In the genomic region with DNA sequence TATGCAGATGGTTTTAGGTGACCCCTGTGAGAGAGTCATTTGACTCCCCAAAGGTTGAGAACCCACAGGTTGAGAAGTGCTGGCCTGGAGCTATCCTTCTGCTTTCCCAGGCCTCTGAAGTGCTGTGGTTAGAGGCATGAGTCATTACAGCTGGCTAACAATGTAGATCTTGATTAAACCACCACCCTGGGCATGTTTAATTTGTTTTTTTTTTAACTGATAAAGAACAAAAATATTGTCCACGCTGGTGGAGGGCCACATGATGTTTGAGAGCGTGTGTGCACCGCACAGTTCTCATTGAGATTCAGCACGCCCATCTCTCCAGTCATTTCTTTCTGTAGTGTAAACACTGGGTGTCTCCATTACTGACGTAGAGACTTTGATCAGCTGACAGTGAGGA, we compare ENCODE assay signal across 27 mouse cellular contexts. TPM values are rescaled to one million over a fixed set of nuclear protein-coding genes. Genes with fewer than 3 reads are reported as not detected.
DNase-seq lines count a peak whose midpoint lies in the region; ATAC-seq and TF ChIP-seq lines count a peak whose summit lies in the region.
"Had no signal": no experiment of that assay in that cellular context is flagged by ENCODE, and none has a peak within 500 bp of the region (broad histone marks: within the 10 kb centered on the region; RNA-seq: fewer than 3 reads in every experiment).

No protein-coding gene starts in this region.

- TF ChIP-seq EP300 in stomach, postnatal 0 days (optimal IDR thresholded peaks at IDR 0.05): no peak

- no peaks in the 10 kb centered on the region for H3K4me1 ChIP-seq in stomach, postnatal 0 days (replicated peaks; ENCODE audit: control insufficient read depth, insufficient read depth)

- H3K9ac ChIP-seq in stomach, postnatal 0 days (ENCODE audit: low read length): no peak overlapping the region
- H3K9ac ChIP-seq: embryonic facial prominence, embryonic 15.5 days; forebrain, embryonic 15.5 days; hindbrain, embryonic 12.5 days had no signal

- H3K4me3 ChIP-seq in C2C12 (ENCODE audit: insufficient read depth, poor library complexity, severe bottlenecking) (no peak overlapping the region), myocyte (no peak overlapping the region)
- H3K4me3 ChIP-seq in stomach, postnatal 0 days (ENCODE audit: low read depth, low read length): no peak overlapping the region
- H3K4me3 ChIP-seq: embryonic facial prominence, embryonic 15.5 days; erythroblast, embryonic 14.5 days; forebrain, embryonic 15.5 days; heart, embryonic 10.5 days; hindbrain, embryonic 12.5 days had no signal

- peak overlapping the region; percentile 47 for H3K4me2 ChIP-seq in myocyte (ENCODE audit: low read depth)
- no peak overlapping the region for H3K4me2 ChIP-seq in stomach, postnatal 0 days (replicated peaks; ENCODE audit: low read depth)
- H3K4me2 ChIP-seq: embryonic facial prominence, embryonic 15.5 days; forebrain, embryonic 15.5 days; hindbrain, embryonic 12.5 days had no signal

- no peaks in the 10 kb centered on the region for H3K36me3 ChIP-seq in C2C12 (ENCODE audit: control insufficient read depth, insufficient read depth)
- H3K36me3 ChIP-seq in myocyte (ENCODE audit: control insufficient read depth, insufficient read depth): no peaks in the 10 kb centered on the region
- no peaks in the 10 kb centered on the region for H3K36me3 ChIP-seq in stomach, postnatal 0 days (ENCODE audit: control insufficient read depth, insufficient read depth, low read length)
- H3K36me3 ChIP-seq: embryonic facial prominence, embryonic 15.5 days; forebrain, embryonic 15.5 days; heart, embryonic 10.5 days; hindbrain, embryonic 12.5 days had no signal

- TF ChIP-seq POLR2A in myocyte (IDR thresholded peaks at IDR 0.05; ENCODE audit: insufficient read length, low read depth): no peak

- 28% methylated on average over 5 of the region's 5 CpGs for WGBS in stomach, postnatal 0 days

- no peak overlapping the region for H3ac ChIP-seq in C2C12 (ENCODE audit: control insufficient read depth, insufficient read length, low read depth)
- H3ac ChIP-seq in myocyte (ENCODE audit: control insufficient read depth, insufficient read length): no peak overlapping the region

- TF ChIP-seq CTCF in C2C12 (IDR thresholded peaks at IDR 0.05; ENCODE audit: control insufficient read depth, insufficient read depth, insufficient read length): no peak
- TF ChIP-seq CTCF in stomach, postnatal 0 days (IDR thresholded peaks at IDR 0.05; ENCODE audit: low read depth): no peak

- H3K79me2 ChIP-seq in C2C12 (ENCODE audit: control insufficient read depth, insufficient read depth): no peaks in the 10 kb centered on the region
- no peaks in the 10 kb centered on the region for H3K79me2 ChIP-seq in myocyte (ENCODE audit: control insufficient read depth, insufficient read depth)

- peak; percentile 68 for DNase-seq in 3T3-L1 (ENCODE audit: low read depth, low spot score)
- peak; percentile 40 for DNase-seq in stomach, postnatal 0 days (ENCODE audit: low spot score)
- no peak for DNase-seq in spleen, postnatal 36 days (ENCODE audit: low spot score in 2 of 2)
- no peak for DNase-seq in heart, adult 18-20 months
- no peak for DNase-seq in layer of hippocampus, adult 8-10 months (ENCODE audit: low spot score in 2 of 2)
- DNase-seq: adrenal gland, postnatal 14 days; cerebellum, adult 2 months; cerebellum, postnatal 10 days; embryo, embryonic 11 days; gastrocnemius, postnatal 36 days; heart, adult 11 months; heart, postnatal 10 days; heart, postnatal 4 days had no signal

- peak; percentile 85 for ATAC-seq in stomach, postnatal 0 days (ENCODE audit: low FRiP score, low TSS enrichment)
- ATAC-seq: activated CD4-positive, CD25-positive, alpha-beta regulatory T cell, adult 4 months; forebrain, embryonic 15.5 days; hindbrain, embryonic 16.5 days; inflammation-experienced regulatory T-cells, adult 6 months had no signal

- H3K27me3 ChIP-seq in C2C12 (ENCODE audit: control insufficient read depth, insufficient read depth, insufficient read length) (no peaks in the 10 kb centered on the region), myocyte (ENCODE audit: control insufficient read depth, insufficient read depth, insufficient read length) (no peaks in the 10 kb centered on the region)
- no peaks in the 10 kb centered on the region for H3K27me3 ChIP-seq in stomach, postnatal 0 days (ENCODE audit: control insufficient read depth, insufficient read depth, low read length)
- H3K27me3 ChIP-seq: embryonic facial prominence, embryonic 15.5 days; forebrain, embryonic 15.5 days; hindbrain, embryonic 12.5 days had no signal

- no peaks in the 10 kb centered on the region for H3K79me3 ChIP-seq in C2C12 (ENCODE audit: low read depth)

- no peaks in the 10 kb centered on the region for H3K9me3 ChIP-seq in stomach, postnatal 0 days (ENCODE audit: control insufficient read depth, low read length)
- H3K9me3 ChIP-seq: embryonic facial prominence, embryonic 15.5 days; forebrain, embryonic 15.5 days; heart, embryonic 10.5 days; hindbrain, embryonic 12.5 days had no signal

- H3K27ac ChIP-seq in stomach, postnatal 0 days (replicated peaks): no peak overlapping the region
- H3K27ac ChIP-seq: embryonic facial prominence, embryonic 15.5 days; forebrain, embryonic 15.5 days; heart, embryonic 10.5 days; hindbrain, embryonic 12.5 days had no signal

TF ChIP-seq in C2C12, 6 proteins besides CTCF, POLR2A, EP300 and RAD21:
- TF ChIP-seq MYOD1 (IDR thresholded peaks at IDR 0.05; ENCODE audit: control insufficient read depth, insufficient read length, low read depth) (peak; percentile 56), FOSL1 (IDR thresholded peaks at IDR 0.05; ENCODE audit: insufficient read depth, low read length, poor library complexity, severe bottlenecking) (peak; percentile 58), MYOG (IDR thresholded peaks at IDR 0.05; ENCODE audit: control insufficient read depth, extremely low read depth, insufficient read length) (no peak), USF1 (IDR thresholded peaks at IDR 0.05; ENCODE audit: low read depth) (peak; percentile 42)

TF ChIP-seq in myocyte, 11 proteins besides CTCF, POLR2A, EP300 and RAD21:
- TF ChIP-seq MYOD1 (IDR thresholded peaks at IDR 0.05; ENCODE audit: control insufficient read depth in 1 of 3, insufficient read length in 2 of 3, low read depth in 2 of 3): peak in 1 of 3 experiments; percentile 21
- no peak for TF ChIP-seq POLR2AphosphoS2 (IDR thresholded peaks at IDR 0.05; ENCODE audit: insufficient read length, low read depth)
- no peak for TF ChIP-seq MAX (IDR thresholded peaks at IDR 0.05; ENCODE audit: low read depth)
- TF ChIP-seq USF1 (IDR thresholded peaks at IDR 0.05; ENCODE audit: low read depth): no peak
- TF ChIP-seq TCF3 (IDR thresholded peaks at IDR 0.05; ENCODE audit: insufficient read length, low read depth): no peak
- no peak for TF ChIP-seq MYOG (IDR thresholded peaks at IDR 0.05; ENCODE audit: control insufficient read depth in 1 of 3, insufficient read depth in 1 of 3, insufficient read length in 2 of 3, low read depth in 2 of 3)
- no peak for TF ChIP-seq E2F4 (IDR thresholded peaks at IDR 0.05; ENCODE audit: insufficient read depth)
- TF ChIP-seq REST (IDR thresholded peaks at IDR 0.05; ENCODE audit: insufficient read depth, insufficient read length): no peak
- no peak for TF ChIP-seq CEBPB (IDR thresholded peaks at IDR 0.05; ENCODE audit: insufficient read depth, poor library complexity, severe bottlenecking)
- TF ChIP-seq SRF (IDR thresholded peaks at IDR 0.05; ENCODE audit: control insufficient read depth, insufficient read length, low read depth): no peak
- peak; percentile 33 for TF ChIP-seq TCF12 (IDR thresholded peaks at IDR 0.05; ENCODE audit: insufficient read depth, poor library complexity, severe bottlenecking)
TF ChIP-seq in myocyte: peak in this region for 2.

RNA-seq across cellular contexts. Expression of a gene that starts 24.8 kb away (rescaled TPM):
- polyA plus RNA-seq in C2C12 (2012; fragmentation: generic; extraction: Trizol): not detected
- polyA plus RNA-seq in myocyte (2012; fragmentation: generic; extraction: Trizol): 0.02 TPM
- 0.06 TPM in 1 of 2 replicates, not detected in the other for polyA plus RNA-seq in stomach, postnatal 0 days (2015; fragmentation: Nextera tagmentation; extraction: Ambion mirVana)
- under 1 TPM in 1 of 2 experiments, not detected in 1; 0.69 TPM for total RNA-seq in heart, adult 18-20 months (2021)
- 1 to 10 TPM; 1.2 to 1.9 (median 1.3) TPM for total RNA-seq in layer of hippocampus, adult 8-10 months (2022)
- total RNA-seq: adrenal gland, adult 18-20 months; adrenal gland, postnatal 14 days; gastrocnemius, adult 8-10 months; gastrocnemius, postnatal 36 days; heart, postnatal 10 days; heart, postnatal 4 days had no signal
- polyA plus RNA-seq: activated CD4-positive, CD25-positive, alpha-beta regulatory T cell, adult 4 months; embryonic facial prominence, embryonic 11.5 days; erythroblast, embryonic 14.5 days; heart, embryonic 14.5 days; inflammation-experienced regulatory T-cells, adult 6 months had no signal

RNA-seq across cellular contexts. Expression of a gene that starts 25.8 kb away (rescaled TPM):
- 14.5 TPM for polyA plus RNA-seq in C2C12 (2012; fragmentation: generic; extraction: Trizol)
- polyA plus RNA-seq in myocyte (2012; fragmentation: generic; extraction: Trizol): 10.8 TPM
- 14.6 and 15.6 TPM in 2 replicates for polyA plus RNA-seq in stomach, postnatal 0 days (2015; fragmentation: Nextera tagmentation; extraction: Ambion mirVana)
- total RNA-seq in heart, adult 18-20 months (2021): 10 to 100 TPM; 49.2 to 52.5 TPM
- total RNA-seq in layer of hippocampus, adult 8-10 months (2022): 10 to 100 TPM; 11.4 to 13.7 (median 12.8) TPM
- polyA plus RNA-seq: erythroblast, embryonic 14.5 days had no signal

Comparison
In these comparisons a context has a peak if more than half of its experiments do, and no peak if none do; other contexts are left out.
1. DNase-seq: peak in 3T3-L1 (single experiment) and stomach, postnatal 0 days (single experiment); none in spleen, postnatal 36 days (0 of 2), heart, adult 18-20 months (0 of 2) and layer of hippocampus, adult 8-10 months (0 of 2).